Mouse (Mus musculus): ENCODE measurements around the gene Plekhm3.

- TF ChIP-seq GATA1 (IDR thresholded peaks at IDR 0.05; ENCODE audit: borderline replicate concordance, low read length) (no peak), FLI1 (IDR thresholded peaks at IDR 0.05; ENCODE audit: low read length) (no peak)
Observed at GRCm38 (mm10) chr1:64925594-64925993, 31.0 kb downstream of the Plekhm3 start.
